Mouse (Mus musculus): Measurements from ENCODE around the gene AU021092. TPM values are rescaled to one million over a fixed set of nuclear protein-coding genes. Genes with fewer than 3 reads are reported as not detected.
A peak's percentile ranks its signal among the peaks of the same experiment; 100 is the strongest.

Gene AU021092
- polyA plus RNA-seq (2012; rRNA removed) (0.57 and 0.71 TPM in 2 replicates), polyA plus RNA-seq (2014; fragmentation: Nextera tagmentation; extraction: Ambion mirVana) (0.85 and 0.90 TPM in 2 replicates)

DNA sequence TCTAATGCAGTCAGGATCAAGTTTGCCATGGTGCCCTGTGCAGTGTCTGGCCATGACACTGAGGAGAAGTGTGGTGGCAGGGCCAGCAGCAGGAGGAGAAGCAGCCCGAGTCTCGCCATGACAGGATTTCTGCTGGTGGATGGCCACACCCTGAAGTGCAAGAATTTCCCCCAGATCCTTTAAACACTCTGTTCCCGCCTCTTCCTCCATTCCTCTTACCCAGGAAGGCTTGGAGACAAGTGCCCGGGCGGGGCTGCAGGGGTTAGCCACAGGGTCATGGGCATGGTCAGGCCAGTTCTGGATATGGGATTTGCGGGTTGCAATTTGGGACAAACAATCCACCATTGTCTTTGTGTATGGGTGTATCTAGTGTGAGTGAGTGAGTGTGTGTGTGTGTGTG is at the start of gene AU021092:
AU021092 (minus strand) TSS at position 160 of the 400 bp plus-strand sequence.
- H3K27me3 ChIP-seq (ENCODE audit: control insufficient read depth, insufficient read depth, low read length), result no peaks in the 10 kb centered on the region
- H3K36me3 ChIP-seq (replicated peaks; ENCODE audit: control insufficient read depth, insufficient read depth, low read depth), result no peaks in the 10 kb centered on the region
- H3K4me1 ChIP-seq (replicated peaks; ENCODE audit: control insufficient read depth in 2 of 2, insufficient read depth in 2 of 2, low read length in 1 of 2), result no peaks in the 10 kb centered on the region
- no peak for DNase-seq (ENCODE audit: low read depth in 3 of 3, low spot score in 3 of 3)
- no peak for ATAC-seq (ENCODE audit: insufficient read depth)
- 50% methylated on average over 6 of the region's 6 CpGs for WGBS (ENCODE audit: insufficient replicate concordance)
- no peak within 1 kb of the TSS for H3K4me3 ChIP-seq (ENCODE audit: insufficient read depth in 1 of 2, low read depth in 2 of 2, low read length in 2 of 2)
- no peak within 1 kb of the TSS for H3K9ac ChIP-seq (replicated peaks)
- TF ChIP-seq CTCF (IDR thresholded peaks at IDR 0.05; ENCODE audit: low read depth) (no peak), EP300 (IDR thresholded peaks at IDR 0.05; ENCODE audit: low read depth) (no peak)
- H3K9me3 ChIP-seq (ENCODE audit: control insufficient read depth, low read length), result no peaks in the 10 kb centered on the region
- H3K27ac ChIP-seq, result no peak within 1 kb of the TSS
- no peak within 1 kb of the TSS for H3K4me2 ChIP-seq (ENCODE audit: low read depth)

DNA sequence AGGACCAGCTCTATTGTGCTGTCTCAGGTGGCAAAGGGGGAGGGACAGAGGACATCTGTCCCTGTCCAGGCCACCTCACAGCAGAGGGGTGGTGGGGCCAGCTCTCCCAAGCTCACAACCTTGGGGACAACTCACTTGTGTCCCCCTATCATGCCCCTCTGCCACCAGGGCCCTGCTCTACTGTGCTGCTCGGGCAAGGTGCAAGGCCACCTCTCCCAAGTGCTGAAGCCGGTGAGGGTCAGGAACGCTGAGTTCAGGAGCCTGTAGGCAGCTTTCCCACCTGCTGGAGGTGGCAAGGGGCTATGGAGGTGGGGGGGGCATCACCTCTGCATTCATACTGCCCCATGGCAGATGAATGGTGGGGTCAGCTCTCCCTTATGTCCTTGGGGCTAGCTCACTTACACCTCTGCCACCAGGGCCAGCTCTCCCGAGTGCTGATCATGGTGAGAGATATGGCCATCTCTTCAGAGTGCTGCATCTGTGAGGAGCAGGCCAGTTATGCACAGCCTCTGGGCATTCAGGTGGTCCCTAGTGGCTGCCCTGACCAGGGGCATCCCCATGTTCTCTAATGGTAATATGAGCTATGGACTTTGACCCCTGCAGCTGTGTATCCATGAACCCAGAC is 49.4 kb upstream of the AU021092 start:
- Histone ChIP-seq H3K36me3 (replicated peaks; ENCODE audit: control insufficient read depth, insufficient read depth, low read depth) (no peaks in the 10 kb centered on the region), H3K27ac (no peak overlapping the region), H3K27me3 (ENCODE audit: control insufficient read depth, insufficient read depth, low read length) (no peaks in the 10 kb centered on the region), H3K9ac (replicated peaks) (no peak overlapping the region), H3K4me1 (replicated peaks; ENCODE audit: control insufficient read depth in 2 of 2, insufficient read depth in 2 of 2, low read length in 1 of 2) (no peaks in the 10 kb centered on the region), H3K4me3 (ENCODE audit: insufficient read depth in 1 of 2, low read depth in 2 of 2, low read length in 2 of 2) (no peak overlapping the region), H3K4me2 (ENCODE audit: low read depth) (no peak overlapping the region), H3K9me3 (ENCODE audit: control insufficient read depth, low read length) (no peaks in the 10 kb centered on the region)
- DNase-seq (ENCODE audit: low read depth in 3 of 3, low spot score in 3 of 3) (no peak), ATAC-seq (ENCODE audit: insufficient read depth) (no peak)
- WGBS (ENCODE audit: insufficient replicate concordance), result 49% methylated on average over 4 of the region's 4 CpGs
- no peak for TF ChIP-seq CTCF (IDR thresholded peaks at IDR 0.05; ENCODE audit: low read depth)
- TF ChIP-seq EP300 (IDR thresholded peaks at IDR 0.05; ENCODE audit: low read depth), result no peak

DNA sequence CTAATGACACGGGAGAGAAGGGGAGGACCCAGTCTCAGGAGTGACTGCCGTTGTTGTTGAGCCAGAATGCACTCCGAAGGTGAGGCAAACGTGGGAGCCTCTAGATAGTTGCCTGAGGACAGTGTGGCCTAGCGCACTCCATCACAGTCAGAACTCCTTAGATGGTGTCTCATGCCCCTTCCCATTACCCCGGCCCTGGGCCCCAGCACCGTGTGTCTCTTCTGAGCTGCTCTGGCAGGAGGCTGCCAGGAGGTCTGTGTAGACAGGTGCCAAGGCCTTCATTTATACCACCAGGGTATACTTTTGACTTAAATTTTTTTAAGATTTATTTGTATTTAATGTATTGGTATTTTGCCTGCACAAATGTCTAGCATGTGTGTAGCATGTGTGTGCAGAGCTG is 41.8 kb upstream of the AU021092 start:
- no peak for TF ChIP-seq EP300 (IDR thresholded peaks at IDR 0.05; ENCODE audit: low read depth)
- no peak for TF ChIP-seq CTCF (IDR thresholded peaks at IDR 0.05; ENCODE audit: low read depth)
- ATAC-seq (ENCODE audit: insufficient read depth) (no peak), DNase-seq (ENCODE audit: low read depth in 3 of 3, low spot score in 3 of 3) (no peak)
- Histone ChIP-seq H3K9me3 (ENCODE audit: control insufficient read depth, low read length) (no peaks in the 10 kb centered on the region), H3K9ac (replicated peaks) (no peak overlapping the region), H3K4me2 (ENCODE audit: low read depth) (no peak overlapping the region), H3K27me3 (ENCODE audit: control insufficient read depth, insufficient read depth, low read length) (no peaks in the 10 kb centered on the region), H3K27ac (no peak overlapping the region), H3K36me3 (replicated peaks; ENCODE audit: control insufficient read depth, insufficient read depth, low read depth) (no peaks in the 10 kb centered on the region), H3K4me3 (ENCODE audit: insufficient read depth in 1 of 2, low read depth in 2 of 2, low read length in 2 of 2) (no peak overlapping the region), H3K4me1 (replicated peaks; ENCODE audit: control insufficient read depth in 2 of 2, insufficient read depth in 2 of 2, low read length in 1 of 2) (no peaks in the 10 kb centered on the region)
- 63% methylated on average over 7 of the region's 7 CpGs for WGBS (ENCODE audit: insufficient replicate concordance)

DNA sequence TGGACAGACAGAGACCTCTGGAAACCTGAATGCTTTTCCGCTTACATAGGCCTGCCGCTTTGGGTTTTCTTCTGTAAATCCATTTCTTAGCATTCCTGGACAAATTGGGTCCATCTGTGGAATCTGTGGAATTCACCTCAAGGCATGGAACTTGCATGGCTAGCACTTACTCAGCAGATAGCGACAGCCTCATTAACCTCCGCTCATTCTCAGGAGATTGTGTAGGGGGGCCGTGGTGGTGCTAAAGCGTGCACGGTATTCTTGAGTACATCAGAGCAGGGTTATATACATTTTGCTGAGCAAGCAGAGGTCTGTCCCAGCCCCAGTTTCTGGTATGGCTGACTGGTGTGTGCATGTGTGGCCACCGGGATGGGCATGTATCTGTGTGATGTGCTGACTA is 41.1 kb upstream of the AU021092 start:
- 80% methylated on average over 8 of the region's 8 CpGs for WGBS (ENCODE audit: insufficient replicate concordance)
- TF ChIP-seq EP300 (IDR thresholded peaks at IDR 0.05; ENCODE audit: low read depth) (no peak), CTCF (IDR thresholded peaks at IDR 0.05; ENCODE audit: low read depth) (no peak)
- Histone ChIP-seq H3K4me2 (ENCODE audit: low read depth) (no peak overlapping the region), H3K4me3 (ENCODE audit: insufficient read depth in 1 of 2, low read depth in 2 of 2, low read length in 2 of 2) (no peak overlapping the region), H3K4me1 (replicated peaks; ENCODE audit: control insufficient read depth in 2 of 2, insufficient read depth in 2 of 2, low read length in 1 of 2) (no peaks in the 10 kb centered on the region), H3K27ac (no peak overlapping the region), H3K36me3 (replicated peaks; ENCODE audit: control insufficient read depth, insufficient read depth, low read depth) (no peaks in the 10 kb centered on the region), H3K27me3 (ENCODE audit: control insufficient read depth, insufficient read depth, low read length) (no peaks in the 10 kb centered on the region), H3K9me3 (ENCODE audit: control insufficient read depth, low read length) (no peaks in the 10 kb centered on the region), H3K9ac (replicated peaks) (no peak overlapping the region)
- DNase-seq (ENCODE audit: low read depth in 3 of 3, low spot score in 3 of 3) (no peak), ATAC-seq (ENCODE audit: insufficient read depth) (no peak)

DNA sequence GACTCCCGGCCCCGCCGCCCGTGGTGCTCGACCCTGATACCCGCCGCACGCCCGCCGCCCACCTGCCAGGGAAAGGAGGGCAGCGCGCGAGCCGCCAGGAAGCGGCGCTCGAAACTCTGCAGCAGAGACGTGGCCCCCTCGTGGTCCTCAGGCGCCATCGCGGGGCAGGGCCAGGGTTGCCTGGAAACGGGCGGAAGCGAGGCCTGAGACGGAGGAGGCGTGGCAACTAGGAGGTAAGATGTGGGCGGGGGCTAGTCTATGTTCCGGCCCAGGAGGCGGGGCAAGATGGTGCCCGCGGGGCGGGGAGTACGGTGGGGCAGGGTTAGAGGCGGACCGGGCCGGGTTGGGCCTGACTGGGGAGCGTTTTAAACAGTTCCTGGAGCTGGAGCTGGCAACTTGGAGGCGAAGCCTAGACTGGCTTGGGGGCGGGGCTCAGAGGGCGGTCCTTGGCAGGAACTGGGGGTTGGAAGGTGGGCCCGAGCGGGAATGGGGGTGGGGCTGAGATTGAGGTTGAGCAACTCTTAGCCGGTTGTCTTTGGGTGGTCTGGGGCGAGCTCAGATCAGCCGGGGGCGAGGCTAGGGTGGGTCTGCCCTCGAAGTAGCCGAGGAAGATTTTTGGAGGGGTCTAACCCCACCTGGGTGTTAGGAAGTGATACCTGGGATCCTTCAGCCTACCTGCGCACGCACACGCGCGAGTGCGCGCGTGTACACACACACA is 33.8 kb upstream of the AU021092 start, which contains the start of gene Eef2kmt:
Eef2kmt (minus strand) TSS at position 205 of the 718 bp plus-strand sequence.
- peak; percentile 93 for ATAC-seq (ENCODE audit: insufficient read depth)
- DNase-seq (ENCODE audit: low read depth in 3 of 3, low spot score in 3 of 3), result peak; percentile 93 to 95 (median 93)
- Histone ChIP-seq H3K27ac (no peak within 1 kb of the TSS; the same call in 1 of the 2 replicates), H3K9ac (replicated peaks) (peak within 1 kb of the TSS; percentile 65), H3K36me3 (replicated peaks; ENCODE audit: control insufficient read depth, insufficient read depth, low read depth) (no peaks in the 10 kb centered on the region), H3K9me3 (ENCODE audit: control insufficient read depth, low read length) (no peaks in the 10 kb centered on the region), H3K4me1 (replicated peaks; ENCODE audit: control insufficient read depth in 2 of 2, insufficient read depth in 2 of 2, low read length in 1 of 2) (peaks cover 7 to 14% of the 10 kb centered on the region in 2 experiments), H3K4me3 (ENCODE audit: insufficient read depth in 1 of 2, low read depth in 2 of 2, low read length in 2 of 2) (peak within 1 kb of the TSS; percentile 74 to 76), H3K4me2 (ENCODE audit: low read depth) (peak within 1 kb of the TSS; percentile 82), H3K27me3 (ENCODE audit: control insufficient read depth, insufficient read depth, low read length) (no peaks in the 10 kb centered on the region)
- 2% methylated on average over 57 of the region's 57 CpGs for WGBS (ENCODE audit: insufficient replicate concordance)
- TF ChIP-seq CTCF (IDR thresholded peaks at IDR 0.05; ENCODE audit: low read depth) (peak; percentile 88), EP300 (IDR thresholded peaks at IDR 0.05; ENCODE audit: low read depth) (no peak)
